Mouse (Mus musculus): ENCODE results near the gene Foxk2.

DNA sequence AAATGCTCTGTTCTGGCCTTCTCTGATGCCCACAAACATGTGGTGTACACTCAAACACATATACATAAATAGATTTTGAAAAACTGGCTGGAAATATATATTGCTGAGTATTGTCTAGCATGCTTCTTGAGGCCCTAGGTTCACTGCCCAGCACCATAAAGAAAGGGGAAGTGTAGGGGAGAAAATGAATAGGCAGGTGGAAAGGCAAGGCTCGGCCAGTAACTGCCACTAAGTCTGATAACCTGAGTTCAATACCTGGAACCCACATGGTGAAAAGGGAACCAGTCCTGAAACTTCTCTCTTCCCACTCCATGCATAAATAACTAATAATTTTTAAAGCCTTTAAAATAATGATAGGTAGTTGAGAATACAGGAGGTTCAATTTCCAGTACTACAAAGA lies 79.9 kb downstream of the Foxk2 start:
- no peak for TF ChIP-seq POLR2A (IDR thresholded peaks at IDR 0.05; ENCODE audit: control insufficient read depth, low read depth, low read length)
- TF ChIP-seq CTCF (IDR thresholded peaks at IDR 0.05; ENCODE audit: control insufficient read depth, insufficient read depth, insufficient replicate concordance, low read depth, low read length), result no peak

Measured in testis, adult 2 months (tissue).